Mouse (Mus musculus) C2C12 (cell line): ENCODE data around the gene Rab7. TPM values are rescaled to one million over a fixed set of nuclear protein-coding genes. Genes with fewer than 3 reads are reported as not detected.
A peak's percentile ranks its signal among the peaks of the same experiment; 100 is the strongest.

Experiments
- H3K27me3 ChIP-seq: one replicate; pipeline ENCODE4 v1.6.1; 2011; ENCODE audit not compliant: control insufficient read depth, insufficient read depth, insufficient read length
- H3K36me3 ChIP-seq: one replicate; pipeline ENCODE4 v1.6.1; 2011; ENCODE audit not compliant: control insufficient read depth, insufficient read depth
- H3K4me3 ChIP-seq: one replicate; pipeline ENCODE4 v1.5.1; 2011; ENCODE audit warnings: mild to moderate bottlenecking, control low read depth; ENCODE audit not compliant: poor library complexity, insufficient read depth, severe bottlenecking
- H3K79me2 ChIP-seq: one replicate; pipeline ENCODE4 v1.6.1; 2011; ENCODE audit not compliant: control insufficient read depth, insufficient read depth
- H3K79me3 ChIP-seq: one replicate; pipeline ENCODE4 v1.6.1; 2011; ENCODE audit warnings: low read depth, control low read depth
- H3ac ChIP-seq: one replicate; pipeline ENCODE3; 2011; ENCODE audit warnings: low read depth; ENCODE audit not compliant: control insufficient read depth, insufficient read length
- CEBPB ChIP-seq: IDR thresholded peaks from one replicate; pipeline ENCODE4 v1.6.1; 2011; ENCODE audit warnings: low read depth, mild to moderate bottlenecking, control low read depth, moderate library complexity
- CTCF ChIP-seq: IDR thresholded peaks from one replicate; pipeline ENCODE4 v1.5.1; 2011; ENCODE audit not compliant: control insufficient read depth, insufficient read depth, insufficient read length
- FOSL1 ChIP-seq: IDR thresholded peaks from one replicate; pipeline ENCODE4 v1.8.0; 2011; ENCODE audit warnings: mild to moderate bottlenecking, low read length; ENCODE audit not compliant: poor library complexity, insufficient read depth, severe bottlenecking
- MAX ChIP-seq: IDR thresholded peaks from one replicate; pipeline ENCODE4 v1.6.1; 2011; ENCODE audit warnings: mild to moderate bottlenecking, control low read depth
- MYOD1 ChIP-seq: IDR thresholded peaks from one replicate; pipeline ENCODE4 v1.6.1; 2011; ENCODE audit warnings: low read depth; ENCODE audit not compliant: control insufficient read depth, insufficient read length
- MYOG ChIP-seq: IDR thresholded peaks from one replicate; pipeline ENCODE4 v1.6.1; 2011; ENCODE audit not compliant: control insufficient read depth, insufficient read length; ENCODE audit errors: extremely low read depth
- USF1 ChIP-seq: IDR thresholded peaks from one replicate; pipeline ENCODE4 v1.6.1; 2011; ENCODE audit warnings: low read depth, mild to moderate bottlenecking, control low read depth, moderate library complexity
- polyA plus RNA-seq: library from polyadenylated mRNA; unstranded; fragments of >200 nt; fragmentation: generic; extraction: Trizol; gene quantifications from one replicate; pipeline ENCODE4 v1.2.1, GENCODE M21; 2012; ENCODE audit warnings: missing spikeins

Gene Rab7
- polyA plus RNA-seq, 1 experiment = 197 TPM

DNA sequence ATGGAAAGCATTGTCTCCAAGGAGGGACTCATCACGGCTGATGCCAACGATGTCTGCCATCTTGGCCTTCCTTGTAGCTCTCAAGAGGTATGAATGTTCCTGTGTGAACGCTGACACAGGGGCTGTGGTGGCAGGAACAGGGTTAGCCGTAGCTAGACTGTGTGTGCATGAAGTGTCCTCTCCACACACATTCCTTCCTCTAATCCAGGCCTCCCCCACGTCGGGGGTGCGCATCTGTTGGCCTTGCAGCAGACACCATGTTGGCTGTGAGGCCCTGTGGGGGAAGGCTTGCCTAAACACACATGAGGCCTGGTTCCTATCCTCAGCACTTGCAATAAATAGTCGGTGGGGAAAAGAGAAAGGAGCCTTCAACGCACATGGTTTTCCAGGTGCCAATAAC is 48.5 kb downstream of the Rab7 start:
- Histone ChIP-seq H3K36me3 (peaks cover 34% of the 10 kb centered on the region), H3K4me3 (no peak overlapping the region), H3ac (no peak overlapping the region), H3K79me3 (no peaks in the 10 kb centered on the region), H3K27me3 (no peaks in the 10 kb centered on the region), H3K79me2 (no peaks in the 10 kb centered on the region)
- TF ChIP-seq USF1 (no peak), FOSL1 (no peak), MYOG (no peak), CEBPB (no peak), MYOD1 (no peak), MAX (no peak), CTCF (no peak)

DNA sequence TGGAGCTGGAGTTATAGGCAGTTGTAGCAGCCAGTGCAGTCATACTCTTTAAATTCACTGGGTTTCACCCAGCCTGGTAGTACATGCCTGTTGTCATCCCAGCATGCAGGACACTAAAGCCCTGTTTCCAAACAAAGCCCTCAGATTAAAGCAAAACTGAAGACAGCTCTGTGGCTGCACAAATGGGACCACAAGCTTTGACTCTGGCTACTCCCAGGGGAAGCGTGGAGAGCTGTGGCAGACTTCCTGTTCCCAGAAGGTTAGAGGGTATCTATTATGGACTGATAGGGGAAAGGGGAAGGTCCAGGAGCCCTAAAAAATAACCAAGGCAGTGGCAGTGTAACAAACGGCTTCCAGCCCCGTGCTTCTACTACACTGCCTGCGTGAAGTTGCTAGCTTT is 49.6 kb downstream of the Rab7 start:
- Histone ChIP-seq H3K79me3 (no peaks in the 10 kb centered on the region), H3K4me3 (no peak overlapping the region), H3K79me2 (no peaks in the 10 kb centered on the region), H3K36me3 (peaks cover 28% of the 10 kb centered on the region), H3K27me3 (no peaks in the 10 kb centered on the region), H3ac (no peak overlapping the region)
- no peak for TF ChIP-seq USF1
- no peak for TF ChIP-seq MYOG
- no peak for TF ChIP-seq CEBPB

GRCm38 (mm10) chr6:87993790-87994571 is 51.1 kb downstream of the Rab7 start:
- H3K36me3 ChIP-seq = peaks cover 25% of the 10 kb centered on the region
- no peaks in the 10 kb centered on the region for H3K27me3 ChIP-seq
- TF ChIP-seq MAX (no peak), USF1 (no peak), MYOD1 (no peak), MYOG (no peak), CTCF (no peak), FOSL1 (no peak), CEBPB (no peak)
- no peaks in the 10 kb centered on the region for H3K79me2 ChIP-seq
- no peak overlapping the region for H3K4me3 ChIP-seq
- no peaks in the 10 kb centered on the region for H3K79me3 ChIP-seq
- no peak overlapping the region for H3ac ChIP-seq

DNA sequence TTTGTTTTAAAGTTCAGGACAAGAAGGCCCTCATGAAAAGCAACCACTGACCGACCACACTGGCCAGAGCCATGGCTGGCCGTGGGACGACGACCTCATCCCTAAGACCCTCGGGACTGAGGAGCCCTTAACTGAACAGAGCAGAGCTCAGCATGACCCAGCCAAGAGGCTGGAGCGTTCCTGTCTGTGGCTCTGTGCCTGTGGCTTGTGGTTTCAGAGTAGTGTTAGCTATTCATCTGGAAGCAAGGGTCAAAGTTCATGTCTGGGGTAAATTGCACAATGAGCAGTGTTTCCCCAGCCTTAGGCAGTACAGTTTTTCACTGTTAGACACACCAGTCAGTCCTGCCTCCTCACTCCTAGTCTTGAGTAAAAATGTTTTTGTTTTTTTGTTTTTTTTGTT is 52.3 kb downstream of the Rab7 start:
- no peak overlapping the region for H3K4me3 ChIP-seq
- no peaks in the 10 kb centered on the region for H3K79me3 ChIP-seq
- no peaks in the 10 kb centered on the region for H3K27me3 ChIP-seq
- TF ChIP-seq MYOG (no peak), FOSL1 (no peak), USF1 (no peak), CEBPB (peak; percentile 94)
- H3K36me3 ChIP-seq = peaks cover 19% of the 10 kb centered on the region
- H3ac ChIP-seq = no peak overlapping the region
- no peaks in the 10 kb centered on the region for H3K79me2 ChIP-seq

DNA sequence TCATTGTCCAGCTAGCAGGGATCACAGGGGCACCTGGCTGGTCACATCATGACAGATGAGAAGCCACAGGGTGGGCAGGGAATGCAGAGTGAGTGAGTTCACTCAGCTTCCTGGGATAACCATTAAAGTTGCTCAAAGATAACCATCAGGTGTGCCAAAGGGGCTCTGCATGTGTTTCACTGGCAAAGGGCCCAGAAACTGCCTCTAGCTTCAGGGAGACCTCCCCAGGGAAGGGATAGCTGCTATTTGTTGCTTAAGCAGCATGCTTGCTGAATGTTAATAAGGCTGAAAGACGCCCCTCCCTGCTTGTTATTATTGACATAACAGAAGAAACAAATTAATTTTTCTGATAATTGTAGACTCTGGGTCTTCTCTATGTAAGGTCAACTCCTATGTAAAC is 53.2 kb downstream of the Rab7 start:
- Histone ChIP-seq H3K27me3 (no peaks in the 10 kb centered on the region), H3K79me2 (no peaks in the 10 kb centered on the region), H3K4me3 (no peak overlapping the region), H3ac (no peak overlapping the region), H3K36me3 (peaks cover 18% of the 10 kb centered on the region), H3K79me3 (no peaks in the 10 kb centered on the region)
- TF ChIP-seq MYOG = no peak
- TF ChIP-seq CEBPB = no peak
- no peak for TF ChIP-seq USF1
- TF ChIP-seq MYOD1 = no peak
- TF ChIP-seq FOSL1 = no peak
- TF ChIP-seq MAX = no peak
- no peak for TF ChIP-seq CTCF

DNA sequence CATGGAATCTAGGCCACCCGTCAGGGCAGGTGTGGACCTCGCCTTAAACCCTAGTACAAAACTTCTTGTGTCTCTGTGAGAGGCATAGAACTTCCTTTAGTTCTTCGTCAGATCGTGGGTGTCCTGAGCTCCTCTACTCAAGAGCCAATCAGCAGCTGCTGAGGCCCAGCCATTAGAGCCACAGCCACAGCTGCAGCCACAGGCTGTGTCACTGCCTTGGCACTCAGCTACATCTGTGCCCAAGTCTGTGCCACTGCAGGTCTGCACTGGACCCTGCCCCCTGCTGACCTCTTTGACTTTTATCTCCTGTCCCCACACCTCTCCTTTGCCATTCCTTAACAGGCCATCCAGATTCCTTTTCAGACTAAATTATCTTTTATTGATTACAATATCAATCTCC is 53.9 kb downstream of the Rab7 start:
- TF ChIP-seq CEBPB = no peak
- peak; percentile 80 for TF ChIP-seq MYOD1
- no peak overlapping the region for H3ac ChIP-seq
- no peaks in the 10 kb centered on the region for H3K27me3 ChIP-seq
- H3K36me3 ChIP-seq = peaks cover 12% of the 10 kb centered on the region
- H3K4me3 ChIP-seq = no peak overlapping the region
- H3K79me2 ChIP-seq = no peaks in the 10 kb centered on the region
- no peaks in the 10 kb centered on the region for H3K79me3 ChIP-seq
